8 mouse cellular contexts compared by ENCODE assay signal in genomic region chr3:65529471-65530215, GRCm38 (mm10). TPM values are rescaled to one million over a fixed set of nuclear protein-coding genes. Genes with fewer than 3 reads are reported as not detected.
A peak's percentile ranks its signal among the peaks of the same experiment; 100 is the strongest.
DNase-seq lines count a peak whose midpoint lies in the region; ATAC-seq lines count a peak whose summit lies in the region.

No protein-coding gene starts in this region.

- H3K9me3 ChIP-seq in neural tube, embryonic 11.5 days (ENCODE audit: control insufficient read depth, low read length): no peaks in the 10 kb centered on the region
- H3K9me3 ChIP-seq in neural tube, embryonic 13.5 days: no peaks in the 10 kb centered on the region

- WGBS in neural tube, embryonic 11.5 days: 4% methylated on average over 19 of the region's 19 CpGs
- 2% methylated on average over 19 of the region's 19 CpGs for WGBS in neural tube, embryonic 13.5 days

- peak overlapping the region; percentile 97 for H3K27ac ChIP-seq in neural tube, embryonic 11.5 days (ENCODE audit: low read depth, low read length)
- peak overlapping the region; percentile 100 for H3K27ac ChIP-seq in neural tube, embryonic 13.5 days (replicated peaks)

- H3K4me1 ChIP-seq in neural tube, embryonic 11.5 days (ENCODE audit: control insufficient read depth, insufficient read depth, low read length): 0 out of 2 replicates have a peak, but pooled peaks cover 3% of the 10 kb centered on the region
- H3K4me1 ChIP-seq in neural tube, embryonic 13.5 days (replicated peaks): peaks cover 30% of the 10 kb centered on the region

- H3K27me3 ChIP-seq in neural tube, embryonic 11.5 days (ENCODE audit: control insufficient read depth, insufficient read depth, low read length): no peaks in the 10 kb centered on the region
- H3K27me3 ChIP-seq in neural tube, embryonic 13.5 days: no peaks in the 10 kb centered on the region

- peak overlapping the region; percentile 90 for H3K9ac ChIP-seq in neural tube, embryonic 11.5 days (ENCODE audit: low read length)
- peak overlapping the region; percentile 92 for H3K9ac ChIP-seq in neural tube, embryonic 13.5 days

- peak overlapping the region; percentile 55 for H3K4me2 ChIP-seq in neural tube, embryonic 11.5 days (ENCODE audit: low read depth)
- peak overlapping the region; percentile 79 for H3K4me2 ChIP-seq in neural tube, embryonic 13.5 days

- H3K4me3 ChIP-seq in neural tube, embryonic 11.5 days (ENCODE audit: low read depth, low read length): peak overlapping the region; percentile 82
- H3K4me3 ChIP-seq in neural tube, embryonic 13.5 days: peak overlapping the region; percentile 96

- DNase-seq in neural tube, embryonic 11.5 days (ENCODE audit: low spot score): no peak
- no peak for DNase-seq in neural tube, embryonic 10.5 days (ENCODE audit: extremely low spot score, low spot score)
- peak; percentile 63 for DNase-seq in embryo, embryonic 11 days
- peak; percentile 42 for DNase-seq in heart, postnatal 4 days
- peak; percentile 6 for DNase-seq in liver

- 0 out of 2 replicates have a peak, but pooled peaks have one; percentile 5 for ATAC-seq in neural tube, embryonic 11.5 days (ENCODE audit: insufficient read depth, low FRiP score, low TSS enrichment)
- ATAC-seq in activated CD4-positive, CD25-positive, alpha-beta regulatory T cell, adult 4 months: peak; percentile 3
- 0 out of 2 replicates have a peak, but pooled peaks have one; percentile 3 for ATAC-seq in neural tube, embryonic 13.5 days (ENCODE audit: low read depth)
- no peak for ATAC-seq in erythroid progenitor cell, adult 5-6 weeks (replicated peaks; ENCODE audit: low FRiP score, poor library complexity, severe bottlenecking)

- no peaks in the 10 kb centered on the region for H3K36me3 ChIP-seq in neural tube, embryonic 11.5 days (ENCODE audit: control insufficient read depth, insufficient read depth, low read length)
- peaks cover 10% of the 10 kb centered on the region; the same call in 1 of the 2 replicates for H3K36me3 ChIP-seq in neural tube, embryonic 13.5 days

RNA-seq across cellular contexts. Expression of gene Tiparp, which starts 1.4 kb away (rescaled TPM):
- 33.3 and 36.9 TPM in 2 replicates for polyA plus RNA-seq in neural tube, embryonic 11.5 days (2014; fragmentation: Nextera tagmentation; extraction: Ambion mirVana)
- 1 to 10 TPM; 5.5 to 9.2 TPM for polyA plus RNA-seq in activated CD4-positive, CD25-positive, alpha-beta regulatory T cell, adult 4 months (2017; shearing (Covaris generic))
- 10 to 100 TPM; 11.8 to 14.2 TPM for total RNA-seq in heart, postnatal 4 days (2021)
- 34.1 and 36.8 TPM in 2 replicates for polyA plus RNA-seq in neural tube, embryonic 13.5 days (2015; fragmentation: Nextera tagmentation; extraction: Ambion mirVana)
- 2.9 and 6.7 TPM in 2 replicates for total RNA-seq in erythroid progenitor cell, adult 5-6 weeks (2015; ENCODE audit: low replicate concordance)
- total RNA-seq in erythroid progenitor cell, adult 5-6 weeks (2017; ENCODE audit: low replicate concordance): 3.8 and 4.2 TPM in 2 replicates

Comparison
In these comparisons a context has a peak if more than half of its experiments do, and no peak if none do; other contexts are left out.
1. DNase-seq: peak in embryo, embryonic 11 days (single experiment), heart, postnatal 4 days (single experiment) and liver (single experiment); none in neural tube, embryonic 11.5 days (single experiment) and neural tube, embryonic 10.5 days (single experiment).